Mouse (Mus musculus) cerebellum, adult 2 months (tissue): ENCODE data around the gene Ect2l.

Experiments used
- CTCF ChIP-seq: fragments of 200-500 bp; IDR thresholded peaks from 2 replicates; pipeline ENCODE4 v1.5.1; 2011; ENCODE audit warnings: low read depth, mild to moderate bottlenecking, control low read depth, low read length, moderate library complexity, borderline replicate concordance; ENCODE audit not compliant: insufficient read depth
- POLR2A ChIP-seq: fragments of 200-500 bp; IDR thresholded peaks from 2 replicates; pipeline ENCODE4 v1.6.1; 2011; ENCODE audit warnings: low read length, control low read depth, borderline replicate concordance; ENCODE audit not compliant: insufficient read depth

DNA sequence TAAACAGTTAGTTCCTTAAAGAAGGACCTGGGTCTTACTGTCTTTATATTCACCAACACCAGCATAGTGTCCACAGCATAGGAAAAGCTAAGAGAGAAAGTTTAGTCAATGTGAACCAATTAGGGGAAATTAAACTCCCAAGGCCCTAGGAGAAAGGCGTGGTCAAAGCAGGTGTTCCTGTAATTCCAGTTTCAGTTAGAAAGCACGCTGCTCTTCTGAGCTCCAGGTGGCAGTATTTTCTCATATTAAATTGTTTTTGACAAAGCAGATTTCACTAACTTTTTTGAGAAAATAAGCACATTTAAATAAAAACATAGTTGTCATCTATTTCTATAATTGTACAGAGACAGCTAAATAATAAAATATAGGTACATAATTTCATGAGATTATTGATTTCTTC is 32.9 kb upstream of the Ect2l start:
- TF ChIP-seq CTCF, result no peak
- TF ChIP-seq POLR2A, result no peak
